Mouse (Mus musculus) forebrain, postnatal 0 days (tissue): ENCODE data around the gene Pax2. TPM values are rescaled to one million over a fixed set of nuclear protein-coding genes. Genes with fewer than 3 reads are reported as not detected.

Source experiments
- ATAC-seq: fragments of 200-750 bp; cut with Nextera tagmentation; 2 replicates; pipeline ENCODE4 v1.8.0; 2017; ENCODE audit warnings: mild to moderate bottlenecking, moderate library complexity
- DNase-seq: peaks from one replicate; pipeline ENCODE4 v3.0.0-alpha.2; 2015
- H3K27ac ChIP-seq: fragments of 300-500 bp; sonication (generic); 2 replicates; pipeline ENCODE4 v1.5.1; 2014; ENCODE audit warnings: low read depth, mild to moderate bottlenecking, antibody characterized with exemption, low read length, moderate library complexity, mixed read lengths
- H3K27me3 ChIP-seq: fragments of 300-500 bp; sonication (generic); 2 replicates; pipeline ENCODE4 v1.6.1; 2014; ENCODE audit warnings: mild to moderate bottlenecking, low read length, mixed read lengths; ENCODE audit not compliant: insufficient read depth
- H3K36me3 ChIP-seq: fragments of 300-500 bp; sonication (generic); 2 replicates; pipeline ENCODE4 v1.6.1; 2014; ENCODE audit warnings: mild to moderate bottlenecking, moderate library complexity; ENCODE audit not compliant: insufficient read depth
- H3K4me1 ChIP-seq: fragments of 300-500 bp; sonication (generic); 2 replicates; pipeline ENCODE4 v1.6.1; 2014; ENCODE audit warnings: antibody characterized with exemption; ENCODE audit not compliant: insufficient read depth
- H3K4me2 ChIP-seq: fragments of 300-500 bp; sonication (generic); 2 replicates; pipeline ENCODE4 v1.6.1; 2014; ENCODE audit warnings: low read depth, mild to moderate bottlenecking, moderate library complexity
- H3K4me3 ChIP-seq: fragments of 300-500 bp; sonication (generic); 2 replicates; pipeline ENCODE4 v1.5.1; 2014; ENCODE audit warnings: low read depth, low read length, mixed read lengths
- H3K9ac ChIP-seq: fragments of 300-500 bp; sonication (generic); 2 replicates; pipeline ENCODE4 v1.6.1; 2014; ENCODE audit warnings: mild to moderate bottlenecking
- H3K9me3 ChIP-seq: fragments of 300-500 bp; sonication (generic); 2 replicates; pipeline ENCODE4 v1.6.1; 2016; ENCODE audit warnings: low read length
- CTCF ChIP-seq: sonication (generic); IDR thresholded peaks from 2 replicates; pipeline ENCODE4 v1.5.1; 2016; ENCODE audit warnings: antibody characterized with exemption, control low read depth, low read depth
- WGBS: fragments of 180-500 bp; shearing (Covaris S2); extraction: QIAGEN DNeasy Blood & Tissue Kit; methylation state at CpG from one replicate; pipeline ENCODE4 v1.1.7; 2014; 5-methylcytosine and 5-hydroxymethylcytosine counted together
- polyA plus RNA-seq: library from polyadenylated mRNA; unstranded; fragments of >200 nt; fragmentation: Nextera tagmentation; extraction: Ambion mirVana; gene quantifications from 2 replicates; pipeline ENCODE4 v1.2.1, GENCODE M21; 2015
- total RNA-seq: library from RNA; depleted of rRNA; stranded (reverse); fragments of >200 nt; gene quantifications from 2 replicates; pipeline ENCODE4 v1.2.3, GENCODE M21; 2014

Gene Pax2
- total and polyA plus RNA-seq, 2 experiments from 2014 or later, result 0.05 to 0.06 TPM

DNA sequence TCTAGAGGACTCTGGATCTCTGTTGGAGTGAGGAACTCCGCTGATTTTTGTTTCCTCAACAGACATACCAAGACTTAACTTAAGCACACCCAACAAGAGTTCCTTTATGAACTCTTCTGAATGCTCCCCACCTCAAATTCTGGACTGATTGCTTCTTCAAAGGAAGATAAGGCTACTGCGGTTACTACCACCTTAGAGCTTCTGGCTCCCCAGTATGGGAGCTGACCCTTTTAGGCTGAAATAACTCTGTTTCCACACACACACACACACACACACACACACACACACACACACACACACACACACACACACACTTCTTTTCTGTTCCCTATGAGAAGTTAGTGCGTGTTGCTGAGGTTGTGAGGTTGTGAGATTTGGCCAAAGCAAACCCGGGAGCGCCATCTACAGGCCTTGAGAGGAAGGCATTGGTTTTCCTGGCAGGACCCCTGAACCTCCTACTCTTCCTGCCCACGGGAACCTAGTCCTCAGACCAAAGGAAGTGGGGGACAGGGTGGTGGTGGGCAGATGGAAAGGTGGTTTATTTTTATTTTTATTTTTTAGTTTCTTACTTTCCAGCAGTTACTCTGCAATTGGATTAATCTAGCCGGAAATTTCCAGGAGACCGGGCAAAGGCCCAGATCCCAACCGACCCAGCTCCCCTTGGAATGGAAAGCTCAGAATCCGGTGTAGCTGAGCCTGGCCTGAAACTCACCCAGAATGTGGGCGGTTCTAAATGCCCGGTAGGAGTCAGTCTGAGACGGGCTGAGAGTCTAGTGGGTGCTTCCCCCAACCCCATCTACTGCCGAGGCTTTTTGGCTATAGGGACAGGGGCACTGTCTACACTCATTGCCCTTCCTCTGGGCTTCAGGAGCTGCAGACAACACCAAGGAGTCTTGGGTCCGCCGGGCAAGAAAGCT is 1.1 kb upstream of the Pax2 start:
- H3K9me3 ChIP-seq, result no peaks in the 10 kb centered on the region
- 1% methylated on average over 16 of the region's 16 CpGs for WGBS
- 0 out of 2 replicates have a peak, but pooled peaks have one; percentile 47 for ATAC-seq
- no peak overlapping the region for H3K4me2 ChIP-seq
- H3K9ac ChIP-seq, result no peak overlapping the region
- no peak overlapping the region for H3K27ac ChIP-seq
- H3K36me3 ChIP-seq, result no peaks in the 10 kb centered on the region
- TF ChIP-seq CTCF, result peak; percentile 83
- H3K4me1 ChIP-seq, result no peaks in the 10 kb centered on the region
- H3K4me3 ChIP-seq, result no peak overlapping the region
- peak; percentile 79 for DNase-seq
- H3K27me3 ChIP-seq, result peaks cover 73% of the 10 kb centered on the region

- DNase-seq, result no peak
- 2% methylated on average over 13 of the region's 13 CpGs for WGBS
- no peaks in the 10 kb centered on the region for H3K4me1 ChIP-seq
- no peak overlapping the region for H3K4me3 ChIP-seq
- no peak for TF ChIP-seq CTCF
- peaks cover 70% of the 10 kb centered on the region for H3K27me3 ChIP-seq
- no peak overlapping the region for H3K9ac ChIP-seq
- H3K9me3 ChIP-seq, result no peaks in the 10 kb centered on the region
- H3K27ac ChIP-seq, result no peak overlapping the region
- ATAC-seq, result no peak
- H3K4me2 ChIP-seq, result 0 out of 2 replicates have a peak overlapping the region, but pooled peaks have one; percentile 44
- no peaks in the 10 kb centered on the region for H3K36me3 ChIP-seq
Observed at GRCm38 (mm10) chr19:44755378-44755692, 510 bp upstream of the Pax2 start.

DNA sequence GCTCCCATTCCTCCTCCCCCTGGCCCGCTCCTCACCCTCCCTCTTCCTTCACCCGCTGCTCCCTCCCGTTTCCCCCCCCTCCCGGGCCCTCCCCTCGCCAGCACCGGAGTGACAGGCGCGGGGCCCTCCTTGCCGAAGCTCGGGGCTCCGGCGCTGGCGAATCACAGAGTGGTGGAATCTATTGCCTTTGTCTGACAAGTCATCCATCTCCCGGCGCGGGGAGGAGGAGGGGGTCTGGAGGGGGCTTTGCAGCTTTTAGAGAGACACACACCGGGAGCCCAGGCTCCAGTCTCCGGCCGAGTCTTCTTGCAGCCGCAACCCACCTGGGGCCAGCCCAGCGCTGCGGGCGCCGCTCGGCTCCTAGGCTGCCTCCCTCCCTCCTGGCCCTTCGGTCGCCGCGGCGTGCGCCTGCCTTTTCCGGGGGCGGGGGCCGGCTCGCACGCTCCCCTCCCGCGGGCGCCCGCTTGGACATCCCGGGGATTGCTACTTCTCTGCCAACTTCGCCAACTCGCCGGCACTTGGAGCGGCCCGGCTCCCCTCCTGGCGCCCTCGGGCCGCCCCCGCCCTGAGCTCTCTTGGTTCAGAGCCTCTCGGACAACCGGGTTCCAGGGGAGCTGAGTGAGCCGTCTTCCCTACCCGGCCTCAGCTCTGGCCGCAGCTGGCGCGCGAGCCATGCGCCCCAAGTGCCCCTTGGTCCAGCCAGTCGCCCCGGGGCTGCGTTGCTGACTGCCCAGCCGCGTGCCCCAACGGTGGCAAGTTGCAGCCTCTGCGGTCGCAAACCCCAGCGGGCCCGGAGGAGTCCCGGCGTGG is 781 bp downstream of the Pax2 start:
- no peaks in the 10 kb centered on the region for H3K9me3 ChIP-seq
- no peak for TF ChIP-seq CTCF
- DNase-seq (no peak), ATAC-seq (0 out of 2 replicates have a peak, but pooled peaks have one; percentile 12)
- no peaks in the 10 kb centered on the region for H3K4me1 ChIP-seq
- WGBS, result under 1% methylated on average over 65 of the region's 71 CpGs
- peaks cover 70% of the 10 kb centered on the region for H3K27me3 ChIP-seq
- peak overlapping the region; percentile 44 for H3K4me2 ChIP-seq
- H3K9ac ChIP-seq, result no peak overlapping the region
- no peaks in the 10 kb centered on the region for H3K36me3 ChIP-seq
- H3K4me3 ChIP-seq, result peak overlapping the region; percentile 25
- H3K27ac ChIP-seq, result no peak overlapping the region

GRCm38 (mm10) chr19:44757231-44757871 is 1.5 kb downstream of the Pax2 start:
- H3K27me3 ChIP-seq, result peaks cover 70% of the 10 kb centered on the region
- H3K4me3 ChIP-seq, result no peak overlapping the region
- H3K27ac ChIP-seq, result no peak overlapping the region
- H3K9me3 ChIP-seq, result no peaks in the 10 kb centered on the region
- no peaks in the 10 kb centered on the region for H3K4me1 ChIP-seq
- DNase-seq (no peak), ATAC-seq (no peak)
- peak overlapping the region; percentile 44; the same call in 1 of the 2 replicates for H3K4me2 ChIP-seq
- TF ChIP-seq CTCF, result no peak
- no peak overlapping the region for H3K9ac ChIP-seq
- WGBS, result 5% methylated on average over 32 of the region's 38 CpGs
- no peaks in the 10 kb centered on the region for H3K36me3 ChIP-seq

GRCm38 (mm10) chr19:44758846-44759245 is 3.0 kb downstream of the Pax2 start:
- Histone ChIP-seq H3K4me3 (no peak overlapping the region), H3K27ac (no peak overlapping the region), H3K9me3 (no peaks in the 10 kb centered on the region), H3K27me3 (peaks cover 70% of the 10 kb centered on the region), H3K4me1 (no peaks in the 10 kb centered on the region), H3K9ac (no peak overlapping the region), H3K36me3 (no peaks in the 10 kb centered on the region), H3K4me2 (no peak overlapping the region)
- ATAC-seq (no peak), DNase-seq (no peak)
- 1% methylated on average over 28 of the region's 28 CpGs for WGBS
- no peak for TF ChIP-seq CTCF

DNA sequence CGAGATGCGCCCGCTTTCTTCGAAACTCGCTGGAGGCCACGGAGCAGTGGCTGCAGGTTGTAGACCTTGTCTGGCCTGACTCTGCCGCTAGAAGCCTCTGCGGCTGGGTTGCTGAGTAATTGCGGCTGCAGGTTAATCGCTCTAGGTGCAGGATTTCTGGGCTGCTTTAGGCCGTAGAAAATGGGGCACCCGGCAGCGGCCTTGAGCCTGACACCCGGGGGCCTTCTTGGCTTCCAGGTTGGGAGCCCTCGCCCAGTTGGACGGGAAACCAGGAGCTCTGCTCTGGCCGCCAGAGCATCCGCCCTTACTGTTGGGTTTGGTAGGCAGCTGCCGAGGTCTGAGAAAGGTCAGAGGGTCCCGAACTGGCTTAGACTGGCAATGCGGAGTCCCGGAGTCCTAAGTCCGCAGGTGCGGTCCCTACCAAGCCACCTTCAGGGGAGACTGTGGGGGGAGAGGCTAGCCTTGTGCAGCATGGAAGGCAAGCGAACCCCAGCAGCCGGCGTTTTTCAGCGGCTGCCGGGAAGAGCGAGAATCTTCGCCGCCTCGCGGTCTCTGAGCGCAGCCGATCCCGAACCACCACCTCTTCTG is 3.8 kb downstream of the Pax2 start:
- ATAC-seq, result 0 out of 2 replicates have a peak, but pooled peaks have one; percentile 36
- WGBS, result 1% methylated on average over 37 of the region's 37 CpGs
- peak; percentile 28 for TF ChIP-seq CTCF
- Histone ChIP-seq H3K36me3 (no peaks in the 10 kb centered on the region), H3K9ac (no peak overlapping the region), H3K27me3 (peaks cover 70% of the 10 kb centered on the region), H3K9me3 (no peaks in the 10 kb centered on the region), H3K4me1 (no peaks in the 10 kb centered on the region), H3K4me2 (no peak overlapping the region), H3K27ac (no peak overlapping the region), H3K4me3 (no peak overlapping the region)
- DNase-seq, result no peak
